Mouse (Mus musculus): ENCODE data around the gene Psmd2.

- TF ChIP-seq POLR2A (IDR thresholded peaks at IDR 0.05; ENCODE audit: low read depth, low read length) (no peak), CTCF (IDR thresholded peaks at IDR 0.05; ENCODE audit: extremely low read depth, insufficient read length, insufficient replicate concordance, low read depth, low read length) (no peak)
Observed at GRCm38 (mm10) chr16:20703071-20703470, 51.6 kb downstream of the Psmd2 start.

Measured in small intestine, adult 2 months (tissue).